ENCODE assay signal across 8 mouse cellular contexts in the genomic region with DNA sequence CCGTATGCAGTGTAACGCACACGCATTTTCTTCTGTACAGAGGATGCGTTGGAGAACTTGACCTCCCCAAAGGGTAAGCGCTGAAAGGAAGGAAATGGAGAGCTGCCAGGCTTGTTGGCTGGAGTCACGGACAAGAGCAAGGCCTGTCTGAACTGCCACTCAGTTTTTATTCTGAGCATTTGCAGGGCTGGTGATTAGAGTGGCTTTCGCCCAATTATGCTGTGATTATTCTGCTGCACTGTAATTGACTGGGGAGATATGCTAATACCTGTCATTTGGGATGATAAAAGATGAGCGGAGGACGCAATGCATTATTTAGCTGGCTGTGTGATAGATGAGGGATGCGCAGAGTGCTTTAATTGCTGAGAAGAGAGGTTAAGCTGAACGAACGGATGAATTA.
DNase-seq lines count a peak whose midpoint lies in the region; ATAC-seq lines count a peak whose summit lies in the region.

No protein-coding gene starts in this region.

- H3K4me2 ChIP-seq in hindbrain, embryonic 11.5 days (replicated peaks; ENCODE audit: low read depth, low read length): no peak overlapping the region
- H3K4me2 ChIP-seq in forebrain, embryonic 16.5 days (ENCODE audit: low read length): peak overlapping the region; percentile 36

- no peak overlapping the region for H3K9ac ChIP-seq in hindbrain, embryonic 11.5 days (ENCODE audit: low read depth, low read length)
- H3K9ac ChIP-seq in forebrain, embryonic 16.5 days (replicated peaks; ENCODE audit: low read depth, low read length): no peak overlapping the region; the same call in 1 of the 2 replicates

- H3K4me3 ChIP-seq in hindbrain, embryonic 11.5 days (ENCODE audit: low read depth, low read length): no peak overlapping the region
- H3K4me3 ChIP-seq in hindbrain, embryonic 10.5 days: no peak overlapping the region
- no peak overlapping the region for H3K4me3 ChIP-seq in forebrain, embryonic 16.5 days (replicated peaks; ENCODE audit: low read length)

- peaks cover 3% of the 10 kb centered on the region for H3K4me1 ChIP-seq in hindbrain, embryonic 11.5 days (replicated peaks; ENCODE audit: control insufficient read depth, insufficient read depth, low read length)
- H3K4me1 ChIP-seq in hindbrain, embryonic 10.5 days (replicated peaks): peaks cover 32% of the 10 kb centered on the region
- peaks cover 52% of the 10 kb centered on the region for H3K4me1 ChIP-seq in forebrain, embryonic 16.5 days (replicated peaks; ENCODE audit: control insufficient read depth, insufficient read depth, low read length)

- 59% methylated on average over 12 of the region's 12 CpGs for WGBS in hindbrain, embryonic 11.5 days
- 77% methylated on average over 12 of the region's 12 CpGs for WGBS in hindbrain, embryonic 10.5 days
- WGBS in forebrain, embryonic 16.5 days: 5% methylated on average over 12 of the region's 12 CpGs

- DNase-seq in hindbrain, embryonic 11.5 days (ENCODE audit: low spot score): no peak
- DNase-seq in hindbrain, embryonic 10.5 days (ENCODE audit: low spot score): no peak
- DNase-seq in adrenal gland, postnatal 10 days: peak; percentile 83
- DNase-seq in lung, postnatal 10 days: peak; percentile 58
- no peak for DNase-seq in right cerebral cortex, postnatal 14 days
- no peak for DNase-seq in yolk sac, embryonic 10.5 days (ENCODE audit: low spot score)
- DNase-seq in layer of hippocampus, postnatal 25 days (ENCODE audit: extremely low spot score in 1 of 2, low spot score in 1 of 2): no peak

- 0 out of 2 replicates have a peak overlapping the region, but pooled peaks have one; percentile 51 for H3K27ac ChIP-seq in hindbrain, embryonic 11.5 days (ENCODE audit: low read depth, low read length)
- H3K27ac ChIP-seq in hindbrain, embryonic 10.5 days: no peak overlapping the region
- H3K27ac ChIP-seq in forebrain, embryonic 16.5 days (ENCODE audit: low read length): peak overlapping the region; percentile 87

- H3K36me3 ChIP-seq in hindbrain, embryonic 11.5 days (ENCODE audit: control insufficient read depth, insufficient read depth, low read length): no peaks in the 10 kb centered on the region
- H3K36me3 ChIP-seq in hindbrain, embryonic 10.5 days: no peaks in the 10 kb centered on the region
- no peaks in the 10 kb centered on the region for H3K36me3 ChIP-seq in forebrain, embryonic 16.5 days (ENCODE audit: control insufficient read depth, insufficient read depth)

- peak; percentile 43; the same call in 1 of the 2 replicates for ATAC-seq in hindbrain, embryonic 11.5 days (ENCODE audit: low FRiP score)
- peak; percentile 89 for ATAC-seq in forebrain, embryonic 16.5 days

- no peaks in the 10 kb centered on the region for H3K9me3 ChIP-seq in hindbrain, embryonic 11.5 days (ENCODE audit: control insufficient read depth, low read length)
- H3K9me3 ChIP-seq in hindbrain, embryonic 10.5 days: no peaks in the 10 kb centered on the region
- H3K9me3 ChIP-seq in forebrain, embryonic 16.5 days (ENCODE audit: control insufficient read depth, low read length): no peaks in the 10 kb centered on the region

- H3K27me3 ChIP-seq in hindbrain, embryonic 11.5 days (ENCODE audit: control insufficient read depth, insufficient read depth, low read length): no peaks in the 10 kb centered on the region
- H3K27me3 ChIP-seq in hindbrain, embryonic 10.5 days (ENCODE audit: insufficient read depth, poor library complexity, severe bottlenecking): no peaks in the 10 kb centered on the region
- H3K27me3 ChIP-seq in forebrain, embryonic 16.5 days (replicated peaks; ENCODE audit: control insufficient read depth, insufficient read depth, low read length): no peaks in the 10 kb centered on the region

Comparison
In these comparisons a context has a peak if more than half of its experiments do, and no peak if none do; other contexts are left out.
1. DNase-seq: peak in adrenal gland, postnatal 10 days (single experiment) and lung, postnatal 10 days (single experiment); none in hindbrain, embryonic 11.5 days (single experiment), hindbrain, embryonic 10.5 days (single experiment), right cerebral cortex, postnatal 14 days (single experiment), yolk sac, embryonic 10.5 days (single experiment) and layer of hippocampus, postnatal 25 days (0 of 2).